Mouse (Mus musculus) thymus, postnatal 4 days (tissue): ENCODE data around the gene Mas1.

Experiments used
- DNase-seq: peaks from one replicate; pipeline ENCODE4 v3.0.0; 2021

Mas1 gene

GRCm38 (mm10) chr17:12815885-12816284 lies 52.1 kb downstream of the Mas1 start:
- no peak for DNase-seq

GRCm38 (mm10) chr17:12814502-12814901 lies 53.4 kb downstream of the Mas1 start:
- no peak for DNase-seq

GRCm38 (mm10) chr17:12810973-12811303 lies 57.0 kb downstream of the Mas1 start:
- DNase-seq, result no peak

- peak; percentile 74 for DNase-seq
Observed at GRCm38 (mm10) chr17:12810103-12810972, 57.6 kb downstream of the Mas1 start.

GRCm38 (mm10) chr17:12808851-12809250 lies 59.1 kb downstream of the Mas1 start:
- DNase-seq, result peak; percentile 2

GRCm38 (mm10) chr17:12804584-12805445 lies 63.1 kb downstream of the Mas1 start:
- DNase-seq, result peak; percentile 2

GRCm38 (mm10) chr17:12801861-12802540 lies 65.9 kb downstream of the Mas1 start:
- no peak for DNase-seq

- DNase-seq, result no peak
Observed at GRCm38 (mm10) chr17:12799368-12800275, 68.3 kb downstream of the Mas1 start.

GRCm38 (mm10) chr17:12798571-12798970 lies 69.4 kb downstream of the Mas1 start:
- DNase-seq, result no peak

GRCm38 (mm10) chr17:12797427-12798029 lies 70.4 kb downstream of the Mas1 start:
- DNase-seq, result no peak

GRCm38 (mm10) chr17:12796633-12797032 lies 71.3 kb downstream of the Mas1 start:
- no peak for DNase-seq

- peak; percentile 35 for DNase-seq
Observed at GRCm38 (mm10) chr17:12793660-12794406, 74.1 kb downstream of the Mas1 start.

GRCm38 (mm10) chr17:12792422-12793206 lies 75.3 kb downstream of the Mas1 start:
- DNase-seq, result no peak

- no peak for DNase-seq
Observed at GRCm38 (mm10) chr17:12791420-12791819, 76.5 kb downstream of the Mas1 start.

- DNase-seq, result no peak
Observed at GRCm38 (mm10) chr17:12791079-12791406, 76.9 kb downstream of the Mas1 start.
